Mouse (Mus musculus) macrophage (primary cell): Measurements from ENCODE around the gene Gm20830. TPM values are rescaled to one million over a fixed set of nuclear protein-coding genes. Genes with fewer than 3 reads are reported as not detected.
"Not testable (repeated sequence)": the region's sequence is repeated elsewhere in the genome, so short reads cannot be mapped to it uniquely, and the experiment has no call there.

Experiments used
- H3K27ac ChIP-seq: fragments of 350-480 bp; formaldehyde crosslinking; 2 replicates; pipeline ENCODE4 v1.9.0; 2021
- H3K36me3 ChIP-seq: fragments of 350-480 bp; formaldehyde crosslinking; 2 replicates; pipeline ENCODE4 v1.9.0; 2021; ENCODE audit errors: inconsistent target
- H3K4me3 ChIP-seq: fragments of 350-480 bp; formaldehyde crosslinking; 2 replicates; pipeline ENCODE4 v1.9.0; 2021; ENCODE audit errors: inconsistent target
- H3K79me2 ChIP-seq: fragments of 350-480 bp; formaldehyde crosslinking; 2 replicates; pipeline ENCODE4 v1.9.0; 2021; ENCODE audit errors: inconsistent target
- WGBS: methylation state at CpG from one replicate; pipeline ENCODE4 v1.1.7; 2026; ENCODE audit warnings: inconsistent platforms; ENCODE audit not compliant: missing documents; 5-methylcytosine and 5-hydroxymethylcytosine counted together
- polyA plus RNA-seq: library from polyadenylated mRNA; stranded (reverse); fragments of 250-400 nt; gene quantifications from 3 replicates; pipeline ENCODE4 v1.2.4, GENCODE M21; 2018; ENCODE audit warnings: inconsistent platforms
- total RNA-seq, 78 experiments: library from RNA; depleted of rRNA; stranded (reverse); fragments of 250-400 nt; gene quantifications; 1 replicate in 9 of 78; 2 replicates in 24 of 78; 3 replicates in 43 of 78; 4 replicates in 2 of 78; pipeline ENCODE4 v1.2.4; 2018; ENCODE audit warnings: inconsistent platforms in 56 of 78

Gene Gm20830
- not detected for total RNA-seq (2018; cell fraction: chromatin; rRNA removed)
- total RNA-seq (2018; cell fraction: cytosol; rRNA removed) = not detected
- total RNA-seq (2018; cell fraction: nucleus; rRNA removed) = not detected
- not detected in 3 replicates for polyA plus RNA-seq

DNA sequence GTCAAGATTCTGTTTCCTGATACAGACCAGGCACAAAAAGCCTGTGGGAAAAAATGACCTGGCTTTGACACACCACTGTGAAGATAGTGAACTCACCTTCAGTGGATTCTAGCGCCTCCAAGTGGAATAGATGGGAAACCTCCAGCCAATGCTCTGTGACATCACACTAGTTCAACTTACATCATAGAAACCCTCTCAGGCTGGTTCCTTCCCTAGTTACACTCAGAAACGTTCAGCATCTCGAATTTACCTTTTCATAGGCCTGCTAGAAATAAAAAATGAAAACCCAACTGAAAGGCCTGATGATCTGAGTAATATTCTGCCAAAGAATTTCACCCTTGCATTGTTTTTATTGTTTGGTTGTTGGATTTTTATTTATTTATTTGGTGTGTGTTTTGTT, at the start of gene Gm20830:
Gene Gm20830, minus strand, starts transcription at position 101 of the 400 bp plus-strand sequence.
- WGBS = no CpG with 5 or more reads among the region's 3 CpGs
- not testable (repeated sequence) for H3K79me2 ChIP-seq, H3K36me3 ChIP-seq, H3K4me3 ChIP-seq, H3K27ac ChIP-seq

Other genes with a start within 250 kb of the Gm20830 start
- gene Gm21719, start 235.4 kb downstream of the Gm20830 start, polyA plus RNA-seq = not detected in 3 replicates